Mouse (Mus musculus): ENCODE data around the gene Prkn.

DNA sequence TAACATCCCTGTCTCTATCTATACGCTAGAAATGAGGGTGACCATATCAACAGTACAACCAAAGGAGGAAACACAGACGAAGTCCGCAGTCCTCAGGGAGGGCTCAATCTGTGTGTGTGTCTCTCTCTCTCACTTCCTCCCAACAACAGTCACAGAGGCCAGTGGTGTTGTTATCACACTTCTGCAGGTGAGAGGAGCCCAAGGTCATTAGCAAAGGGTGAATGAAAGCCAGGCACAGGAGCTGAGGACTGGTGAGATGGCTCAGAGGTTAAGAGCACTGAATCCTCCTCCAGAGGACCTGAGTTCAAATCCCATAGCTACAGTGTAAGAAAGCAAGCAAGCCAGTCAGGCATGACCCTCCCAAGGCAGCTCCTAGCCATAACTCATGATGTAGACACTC is 1199.7 kb downstream of the Prkn start:
- no peak for TF ChIP-seq CTCF (IDR thresholded peaks at IDR 0.05; ENCODE audit: extremely low read depth, insufficient read length, insufficient replicate concordance, low read depth, low read length)
- no peak for TF ChIP-seq POLR2A (IDR thresholded peaks at IDR 0.05; ENCODE audit: low read depth, low read length)

All from small intestine, adult 2 months (tissue).